Mouse (Mus musculus): ENCODE measurements at regions not wholly inside any gene's neighbourhood (a gene's known extent, or its start where the extent isn't known, plus 50 kb on each side); places are given as distances from the start of the nearest gene placed in this dataset.

DNA sequence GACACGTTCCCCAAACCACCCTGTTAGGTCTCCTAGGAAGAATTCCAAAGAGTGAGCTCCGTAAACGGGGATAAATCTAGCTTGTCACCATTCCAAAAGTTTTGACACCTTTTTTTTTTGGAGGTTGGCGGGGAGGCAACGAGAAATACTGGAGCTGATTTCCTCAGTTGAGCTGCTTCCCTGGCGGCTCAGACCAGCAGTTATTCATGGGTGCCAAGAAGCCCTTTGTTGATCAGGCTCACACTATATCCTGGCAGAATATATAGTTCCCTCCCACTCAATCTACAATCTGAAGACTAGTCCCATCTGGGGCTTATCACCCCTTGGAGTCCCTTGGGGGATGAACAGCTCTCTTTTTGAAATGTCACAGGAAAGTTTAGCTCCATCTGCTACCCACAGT, 77.5 kb upstream of the Tiam2 start:
- ATAC-seq (replicated peaks; ENCODE audit: low FRiP score, low read depth) (no peak), DNase-seq (ENCODE audit: low spot score) (no peak)
- WGBS, result 46% methylated on average over 6 of the region's 6 CpGs
- Histone ChIP-seq H3K4me3 (replicated peaks; ENCODE audit: low read depth, low read length) (no peak overlapping the region), H3K9ac (ENCODE audit: low read depth, low read length) (no peak overlapping the region), H3K4me1 (replicated peaks; ENCODE audit: insufficient read depth, low read length) (no peaks in the 10 kb centered on the region; the same call in 1 of the 2 replicates), H3K36me3 (ENCODE audit: insufficient read depth, low read length) (0 out of 2 replicates have a peak, but pooled peaks cover 2% of the 10 kb centered on the region), H3K9me3 (replicated peaks; ENCODE audit: low read length) (no peaks in the 10 kb centered on the region), H3K27me3 (ENCODE audit: insufficient read depth, low read length) (no peaks in the 10 kb centered on the region), H3K27ac (no peak overlapping the region), H3K4me2 (ENCODE audit: low read length) (no peak overlapping the region)
- TF ChIP-seq CTCF (IDR thresholded peaks at IDR 0.05; ENCODE audit: low read depth), result no peak

DNA sequence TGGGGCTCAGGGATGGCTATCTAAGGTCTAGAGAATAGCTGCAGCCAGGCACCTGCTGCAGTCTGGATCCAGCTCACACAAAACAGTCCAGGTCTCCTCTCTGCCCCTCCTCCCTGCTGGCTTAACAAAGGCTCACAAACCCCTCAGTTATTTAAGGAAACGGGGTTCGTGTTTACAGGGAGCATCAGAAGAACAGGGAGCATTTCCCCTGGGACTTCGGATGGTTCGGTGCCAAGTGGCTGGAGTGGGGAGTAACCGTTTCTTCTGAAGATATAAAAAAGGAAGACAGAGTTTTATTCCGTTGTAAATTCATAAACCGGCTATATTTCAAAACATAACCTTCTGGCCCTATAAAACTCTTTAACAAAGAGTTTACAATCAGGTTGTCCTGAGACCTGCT, 77.1 kb upstream of the Tiam2 start:
- DNase-seq (ENCODE audit: low spot score) (no peak), ATAC-seq (replicated peaks; ENCODE audit: low FRiP score, low read depth) (no peak)
- no peak overlapping the region for H3K27ac ChIP-seq
- no peak overlapping the region for H3K4me2 ChIP-seq (ENCODE audit: low read length)
- 41% methylated on average over 7 of the region's 7 CpGs for WGBS
- TF ChIP-seq CTCF (IDR thresholded peaks at IDR 0.05; ENCODE audit: low read depth), result no peak
- H3K27me3 ChIP-seq (ENCODE audit: insufficient read depth, low read length), result no peaks in the 10 kb centered on the region
- H3K36me3 ChIP-seq (ENCODE audit: insufficient read depth, low read length), result 0 out of 2 replicates have a peak, but pooled peaks cover 2% of the 10 kb centered on the region
- no peak overlapping the region for H3K4me3 ChIP-seq (replicated peaks; ENCODE audit: low read depth, low read length)
- H3K9me3 ChIP-seq (replicated peaks; ENCODE audit: low read length), result no peaks in the 10 kb centered on the region
- H3K4me1 ChIP-seq (replicated peaks; ENCODE audit: insufficient read depth, low read length), result no peaks in the 10 kb centered on the region; the same call in 1 of the 2 replicates
- no peak overlapping the region for H3K9ac ChIP-seq (ENCODE audit: low read depth, low read length)

DNA sequence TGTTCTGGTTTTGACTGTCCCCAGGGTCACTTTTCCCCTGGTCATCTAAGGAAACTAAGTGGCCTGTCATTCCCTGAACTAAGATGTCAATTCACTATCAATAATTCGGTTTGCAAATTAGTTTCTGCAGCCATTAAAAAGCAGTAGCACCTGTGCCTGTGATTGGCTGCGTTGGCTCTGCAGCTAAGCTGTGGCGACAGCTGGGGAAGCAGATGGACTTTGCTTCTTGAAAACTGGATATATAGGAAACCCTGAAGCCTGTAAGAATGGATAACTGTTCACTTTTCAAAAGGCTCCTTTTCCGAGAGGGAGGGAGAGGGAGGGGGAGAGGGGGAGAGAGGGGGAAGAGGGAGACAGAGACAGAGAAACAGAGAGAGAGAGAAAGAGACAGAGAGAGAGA, 75.2 kb upstream of the Tiam2 start:
- no peak for TF ChIP-seq CTCF (IDR thresholded peaks at IDR 0.05; ENCODE audit: low read depth)
- no peaks in the 10 kb centered on the region for H3K27me3 ChIP-seq (ENCODE audit: insufficient read depth, low read length)
- 93% methylated on average over 4 of the region's 4 CpGs for WGBS
- no peaks in the 10 kb centered on the region; the same call in 1 of the 2 replicates for H3K4me1 ChIP-seq (replicated peaks; ENCODE audit: insufficient read depth, low read length)
- H3K9ac ChIP-seq (ENCODE audit: low read depth, low read length), result no peak overlapping the region
- no peak overlapping the region for H3K4me2 ChIP-seq (ENCODE audit: low read length)
- H3K36me3 ChIP-seq (ENCODE audit: insufficient read depth, low read length), result 0 out of 2 replicates have a peak, but pooled peaks cover 2% of the 10 kb centered on the region
- no peaks in the 10 kb centered on the region for H3K9me3 ChIP-seq (replicated peaks; ENCODE audit: low read length)
- DNase-seq (ENCODE audit: low spot score) (no peak), ATAC-seq (replicated peaks; ENCODE audit: low FRiP score, low read depth) (no peak)
- no peak overlapping the region for H3K27ac ChIP-seq
- no peak overlapping the region for H3K4me3 ChIP-seq (replicated peaks; ENCODE audit: low read depth, low read length)

DNA sequence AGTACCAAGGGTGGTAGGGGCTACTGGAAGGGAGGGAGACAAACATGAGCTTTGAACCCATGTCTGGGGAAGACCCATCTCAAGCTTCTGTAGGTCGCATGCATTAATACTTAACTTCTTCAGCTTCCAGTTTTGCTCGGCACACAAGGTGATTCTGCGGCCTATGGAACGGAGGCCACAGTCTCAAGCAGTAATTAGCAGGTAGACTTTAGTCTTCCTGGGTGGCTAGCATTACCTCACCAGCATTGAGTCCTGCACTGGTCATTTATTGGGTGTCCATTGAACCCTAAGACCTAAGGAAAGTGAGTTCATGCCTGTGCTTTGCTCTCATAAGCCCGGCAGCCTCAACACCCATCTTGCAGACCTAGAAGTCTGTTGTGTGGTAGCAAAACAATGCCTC, 74.4 kb upstream of the Tiam2 start:
- peak overlapping the region; percentile 47; the same call in 1 of the 2 replicates for H3K27ac ChIP-seq
- 0 out of 2 replicates have a peak, but pooled peaks cover 2% of the 10 kb centered on the region for H3K36me3 ChIP-seq (ENCODE audit: insufficient read depth, low read length)
- no peak for DNase-seq (ENCODE audit: low spot score)
- peak; percentile 90 for ATAC-seq (replicated peaks; ENCODE audit: low FRiP score, low read depth)
- 90% methylated on average over 5 of the region's 5 CpGs for WGBS
- H3K9me3 ChIP-seq (replicated peaks; ENCODE audit: low read length), result no peaks in the 10 kb centered on the region
- no peak overlapping the region for H3K4me3 ChIP-seq (replicated peaks; ENCODE audit: low read depth, low read length)
- no peak for TF ChIP-seq CTCF (IDR thresholded peaks at IDR 0.05; ENCODE audit: low read depth)
- H3K27me3 ChIP-seq (ENCODE audit: insufficient read depth, low read length), result no peaks in the 10 kb centered on the region
- H3K4me1 ChIP-seq (replicated peaks; ENCODE audit: insufficient read depth, low read length), result no peaks in the 10 kb centered on the region; the same call in 1 of the 2 replicates
- no peak overlapping the region for H3K4me2 ChIP-seq (ENCODE audit: low read length)
- no peak overlapping the region for H3K9ac ChIP-seq (ENCODE audit: low read depth, low read length)

DNA sequence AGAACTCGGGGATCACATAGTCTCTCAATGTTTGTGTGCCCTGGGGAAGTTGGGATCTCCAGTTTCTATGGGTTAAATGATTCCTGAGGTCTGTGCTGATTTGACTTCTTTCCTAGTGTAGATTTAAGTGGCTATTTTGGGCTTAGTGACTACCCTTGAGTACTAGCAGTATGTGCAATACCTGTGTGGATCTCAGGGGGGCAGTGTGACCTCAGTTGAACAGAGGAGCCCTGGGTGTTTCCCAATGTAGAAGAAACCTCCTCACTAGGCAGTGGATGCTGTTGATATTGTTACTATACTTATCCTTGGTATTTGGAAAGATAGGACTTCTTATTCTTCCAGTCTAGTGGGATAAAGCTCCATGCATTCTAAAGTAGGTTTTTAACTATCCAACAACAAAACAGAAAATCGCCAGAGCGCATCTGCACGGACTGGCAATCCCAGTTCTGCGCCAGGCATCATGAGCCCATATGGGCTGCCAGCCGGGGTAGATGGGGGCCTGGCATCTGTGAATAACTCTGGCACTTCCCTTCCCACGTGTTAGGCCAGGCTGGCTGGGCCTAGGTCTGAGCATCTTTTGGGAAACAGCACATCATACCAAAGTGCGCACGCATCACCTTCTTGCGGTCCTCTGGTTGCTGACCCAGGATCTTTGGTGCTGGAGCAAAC, 72.7 kb upstream of the Tiam2 start:
- no peak overlapping the region for H3K4me3 ChIP-seq (replicated peaks; ENCODE audit: low read depth, low read length)
- ATAC-seq (replicated peaks; ENCODE audit: low FRiP score, low read depth) (no peak), DNase-seq (ENCODE audit: low spot score) (no peak)
- H3K9ac ChIP-seq (ENCODE audit: low read depth, low read length), result no peak overlapping the region
- no peaks in the 10 kb centered on the region for H3K9me3 ChIP-seq (replicated peaks; ENCODE audit: low read length)
- WGBS, result 87% methylated on average over 10 of the region's 10 CpGs
- no peak overlapping the region for H3K4me2 ChIP-seq (ENCODE audit: low read length)
- H3K27ac ChIP-seq, result no peak overlapping the region
- peak; percentile 61 for TF ChIP-seq CTCF (IDR thresholded peaks at IDR 0.05; ENCODE audit: low read depth)
- no peaks in the 10 kb centered on the region for H3K4me1 ChIP-seq (replicated peaks; ENCODE audit: insufficient read depth, low read length)
- no peaks in the 10 kb centered on the region for H3K27me3 ChIP-seq (ENCODE audit: insufficient read depth, low read length)
- 0 out of 2 replicates have a peak, but pooled peaks cover 2% of the 10 kb centered on the region for H3K36me3 ChIP-seq (ENCODE audit: insufficient read depth, low read length)

DNA sequence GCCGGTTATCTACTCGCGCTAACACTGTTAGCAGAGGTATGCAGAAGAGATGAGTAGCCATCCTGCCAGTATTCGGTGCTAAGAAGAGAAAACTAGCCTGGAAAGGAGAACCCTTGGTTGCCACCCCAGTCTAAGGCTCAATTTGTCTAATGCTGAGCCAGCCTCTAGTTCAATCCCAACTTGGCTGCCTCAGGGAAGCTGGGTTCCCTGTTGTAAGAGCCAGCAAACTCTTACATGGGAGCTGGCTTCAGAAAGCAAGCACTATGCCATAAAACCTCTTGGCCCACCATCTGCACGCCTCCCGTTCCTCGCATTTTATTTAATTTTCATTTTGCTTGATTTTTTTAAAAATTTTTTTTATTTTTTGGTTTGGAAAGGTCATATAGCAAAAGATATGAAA, 69.6 kb upstream of the Tiam2 start:
- Histone ChIP-seq H3K27me3 (ENCODE audit: insufficient read depth, low read length) (no peaks in the 10 kb centered on the region), H3K4me3 (replicated peaks; ENCODE audit: low read depth, low read length) (no peak overlapping the region), H3K4me1 (replicated peaks; ENCODE audit: insufficient read depth, low read length) (no peaks in the 10 kb centered on the region), H3K36me3 (ENCODE audit: insufficient read depth, low read length) (no peaks in the 10 kb centered on the region), H3K4me2 (ENCODE audit: low read length) (no peak overlapping the region), H3K27ac (no peak overlapping the region), H3K9me3 (replicated peaks; ENCODE audit: low read length) (no peaks in the 10 kb centered on the region), H3K9ac (ENCODE audit: low read depth, low read length) (no peak overlapping the region)
- ATAC-seq (replicated peaks; ENCODE audit: low FRiP score, low read depth) (no peak), DNase-seq (ENCODE audit: low spot score) (no peak)
- WGBS, result 98% methylated on average over 7 of the region's 7 CpGs
- no peak for TF ChIP-seq CTCF (IDR thresholded peaks at IDR 0.05; ENCODE audit: low read depth)
